Mouse (Mus musculus): ENCODE results near the gene Stkld1. TPM values are rescaled to one million over a fixed set of nuclear protein-coding genes. Genes with fewer than 3 reads are reported as not detected.
"Not testable (repeated sequence)": the region's sequence is repeated elsewhere in the genome, so short reads cannot be mapped to it uniquely, and the experiment has no call there.

Stkld1 gene
- under 1 TPM; 0.19 to 0.63 TPM for total RNA-seq (2021)
- long read RNA-seq, experiment 1, result 0 reads
- long read RNA-seq, experiment 2, result 0 reads

DNA sequence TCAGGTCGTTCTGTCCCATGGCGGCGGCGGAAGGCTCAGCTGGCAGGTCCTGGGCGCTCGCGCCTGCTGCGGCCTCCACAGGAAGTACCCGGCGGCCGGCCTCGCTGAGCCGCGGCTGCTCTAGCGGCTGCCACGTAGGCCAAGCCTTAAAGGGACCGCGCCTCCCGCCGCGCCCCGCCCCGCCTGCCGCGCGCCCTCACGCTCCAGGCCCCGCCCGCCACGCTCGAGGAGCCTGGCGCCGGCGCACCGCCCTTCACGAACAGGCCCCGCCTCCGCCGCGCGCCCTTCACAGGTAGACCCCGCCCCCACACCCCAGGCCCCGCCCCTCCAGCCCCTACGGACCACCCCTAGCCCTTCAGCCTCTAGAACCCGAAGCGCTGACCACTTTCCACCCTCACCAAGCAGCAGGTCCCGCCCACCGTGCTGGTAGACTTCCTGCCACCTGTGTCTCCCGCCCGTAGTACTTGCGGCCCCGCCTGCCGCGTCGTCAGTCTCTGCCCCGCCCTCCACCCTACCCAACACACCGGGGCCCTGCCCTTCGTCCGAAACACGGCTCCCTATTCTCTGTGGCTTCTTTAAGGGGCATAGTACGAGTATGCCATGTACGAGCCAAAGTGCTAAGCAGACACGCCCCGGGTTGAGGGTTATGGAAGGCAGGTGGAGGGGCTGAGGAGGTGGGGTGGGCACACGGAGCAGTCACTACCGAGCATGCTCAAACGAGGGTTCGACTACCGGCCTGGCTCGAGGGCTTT is at the start of gene Stkld1, which contains the start of gene Surf4:
TSS of gene Stkld1 (plus strand) at position 744 of the 752 bp plus-strand sequence.
TSS of gene Surf4 (minus strand) at position 625 of the 752 bp plus-strand sequence.
- DNase-seq (ENCODE audit: low spot score in 2 of 2), result peak; percentile 93 to 94

- DNase-seq (ENCODE audit: low spot score in 2 of 2), result not testable (repeated sequence)
Measured at GRCm38 (mm10) chr2:26885541-26885940, 48.3 kb upstream of the Stkld1 start.

DNA sequence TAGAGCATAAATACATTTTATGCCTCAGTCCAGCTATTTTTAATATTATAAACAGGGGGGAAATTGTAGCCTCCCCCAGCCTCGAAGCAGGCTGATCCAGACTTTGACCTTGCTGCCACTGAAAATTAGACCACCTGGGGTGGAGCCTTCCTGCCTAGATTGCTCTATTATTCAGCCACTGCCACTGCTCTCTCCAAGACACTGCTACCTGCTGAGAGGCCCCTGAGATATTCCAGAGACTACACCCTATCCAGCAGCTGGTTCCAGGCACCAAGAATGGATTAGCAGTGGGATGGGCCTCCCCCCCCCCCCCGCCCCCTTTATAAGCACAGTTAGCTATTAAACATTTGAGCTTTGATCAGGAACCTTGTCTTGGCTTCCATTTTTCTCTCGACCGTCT is 47.7 kb upstream of the Stkld1 start:
- not testable (repeated sequence) for DNase-seq (ENCODE audit: low spot score in 2 of 2)

- DNase-seq (ENCODE audit: low spot score in 2 of 2), result no peak
Measured at GRCm38 (mm10) chr2:26895898-26896297, 37.9 kb upstream of the Stkld1 start.

DNA sequence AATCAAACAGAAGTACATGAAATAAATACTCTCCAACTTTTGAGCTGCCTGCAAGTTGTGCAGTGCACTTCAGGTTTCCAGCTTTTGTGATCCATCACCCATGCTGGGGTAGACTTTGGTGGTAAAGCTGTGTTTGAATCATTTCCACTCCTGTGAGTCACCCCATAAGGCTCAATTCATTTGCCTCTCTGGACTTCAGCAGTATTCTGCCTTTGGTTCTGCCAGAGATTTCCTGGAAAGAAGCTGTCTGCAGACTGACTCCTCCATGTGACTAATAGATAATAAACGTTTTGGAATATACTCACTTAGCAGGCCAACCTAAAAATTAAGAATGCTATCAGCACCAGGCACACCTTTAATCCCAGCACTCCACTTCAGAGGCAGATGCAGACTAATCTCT is 33.1 kb upstream of the Stkld1 start:
- DNase-seq (ENCODE audit: low spot score in 2 of 2), result peak in 1 of 2 experiments; percentile 1

- peak in 1 of 2 experiments; percentile 2 for DNase-seq (ENCODE audit: low spot score in 2 of 2)
Measured at GRCm38 (mm10) chr2:26901834-26902400, 31.9 kb upstream of the Stkld1 start.

DNA sequence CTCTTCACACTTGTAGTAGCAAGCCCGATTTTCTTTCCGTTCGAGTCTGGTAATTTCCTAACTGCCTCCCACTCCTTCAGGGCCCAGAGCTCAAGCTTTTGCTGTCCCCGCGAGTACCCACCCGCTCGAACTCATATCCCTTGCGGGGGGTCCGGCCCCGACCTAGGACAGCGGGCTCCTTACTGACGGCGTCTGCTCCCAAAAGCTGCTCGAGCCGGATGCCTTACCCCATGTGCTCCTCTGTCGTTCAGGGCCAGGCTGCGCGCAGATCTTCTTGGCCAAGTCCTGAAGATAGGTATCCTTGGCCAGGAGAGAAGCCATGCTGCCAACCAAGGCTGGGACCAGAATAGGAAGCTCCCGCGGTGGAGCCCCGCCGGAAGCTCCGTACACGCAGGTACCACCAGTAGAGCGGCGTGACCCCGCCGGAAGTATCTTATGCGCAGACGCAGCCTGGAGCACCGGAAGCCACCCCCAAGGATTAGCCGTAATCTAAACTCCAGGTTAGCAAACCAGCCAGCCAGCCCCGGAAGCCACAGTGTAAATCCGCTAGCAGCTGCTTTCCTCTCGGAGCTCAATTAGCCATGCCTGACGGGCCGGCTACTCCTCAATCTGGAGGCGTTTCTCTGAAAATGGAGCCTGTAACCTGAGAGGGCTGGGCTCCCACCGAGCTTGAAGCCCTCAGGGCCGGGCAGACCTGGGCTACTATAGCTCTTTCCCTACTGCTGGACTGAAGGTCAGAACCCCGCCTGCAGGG is 31.2 kb upstream of the Stkld1 start, which contains the start of gene Surf6:
TSS of gene Surf6 (minus strand) at position 413 of the 754 bp plus-strand sequence.
- DNase-seq (ENCODE audit: low spot score in 2 of 2), result peak; percentile 90 to 94

GRCm38 (mm10) chr2:26903311-26903710 is 30.5 kb upstream of the Stkld1 start:
- no peak for DNase-seq (ENCODE audit: low spot score in 2 of 2)

- DNase-seq (ENCODE audit: low spot score in 2 of 2), result peak in 1 of 2 experiments; percentile 1
Measured at GRCm38 (mm10) chr2:26905936-26906335, 27.9 kb upstream of the Stkld1 start.

GRCm38 (mm10) chr2:26906431-26906830 is 27.4 kb upstream of the Stkld1 start:
- no peak for DNase-seq (ENCODE audit: low spot score in 2 of 2)

DNA sequence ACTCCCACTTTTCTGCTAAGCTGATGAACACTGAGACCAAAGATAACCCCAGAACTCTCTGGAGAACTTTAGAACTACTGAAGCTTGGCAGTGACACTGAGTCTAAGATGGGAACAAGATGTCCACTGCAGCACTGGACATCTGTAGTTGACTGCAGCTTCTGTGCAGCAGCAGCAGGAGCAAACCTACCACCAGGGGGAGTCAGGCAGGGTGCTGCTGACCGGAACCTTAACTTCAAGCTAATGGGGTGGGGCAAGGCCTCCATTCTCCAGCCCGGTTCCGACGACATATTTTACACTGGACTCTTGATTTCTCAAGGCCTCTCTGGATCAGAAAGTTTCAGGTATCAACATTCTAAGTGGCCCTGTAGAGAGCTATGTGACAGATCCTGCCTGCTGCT is 26.7 kb upstream of the Stkld1 start:
- no peak for DNase-seq (ENCODE audit: low spot score in 2 of 2)

DNA sequence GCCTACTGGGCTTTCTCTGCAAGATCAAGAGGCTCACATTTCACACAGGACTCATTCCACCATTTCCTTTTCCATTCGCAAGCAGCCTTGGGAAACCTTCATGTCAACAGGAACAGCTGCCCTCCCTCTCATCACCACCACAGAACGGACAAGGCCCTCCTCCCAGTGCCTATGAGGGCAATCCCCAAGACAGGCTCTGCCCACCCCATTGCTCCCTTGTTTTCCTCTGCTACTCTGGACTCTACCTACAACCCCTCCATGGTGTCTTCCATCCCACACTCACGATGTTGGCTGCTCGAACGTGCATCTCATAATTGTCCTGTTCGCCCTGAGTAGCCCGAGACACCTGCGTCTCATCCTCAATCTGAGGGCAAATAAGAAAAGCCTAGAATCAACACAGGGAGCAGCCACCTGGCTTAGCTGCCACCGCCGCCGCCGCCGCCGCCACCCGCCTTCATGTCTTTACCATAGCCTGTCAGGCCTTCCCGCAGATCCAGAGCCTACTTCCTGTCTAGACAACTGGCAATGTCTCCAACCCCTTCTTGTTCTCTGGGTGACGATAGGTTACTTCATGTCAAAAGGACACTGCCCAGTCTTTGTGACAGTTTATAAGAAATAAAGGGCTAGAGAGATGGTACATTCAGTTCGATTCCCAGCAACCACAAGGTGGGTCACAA is 25.0 kb upstream of the Stkld1 start:
- DNase-seq (ENCODE audit: low spot score in 2 of 2), result no peak

DNA sequence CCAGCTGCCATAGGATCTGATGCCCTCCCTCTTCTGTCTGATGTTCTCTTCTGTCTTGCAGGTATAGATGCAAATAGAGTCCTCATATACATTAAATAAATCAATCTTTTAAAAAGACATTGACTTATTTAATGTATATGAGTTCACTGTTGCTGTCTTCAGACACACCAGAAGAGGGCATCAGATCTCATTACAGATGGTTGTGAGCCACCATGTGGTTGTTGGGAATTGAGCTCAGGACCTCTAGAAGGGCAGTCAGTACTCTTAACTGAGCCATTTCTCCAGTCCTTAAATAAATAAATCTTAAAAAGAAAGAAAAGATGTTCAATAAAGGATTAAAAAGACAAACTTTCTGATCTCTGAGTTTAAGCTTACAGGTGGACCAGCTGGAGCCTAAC is 24.5 kb upstream of the Stkld1 start:
- DNase-seq (ENCODE audit: low spot score in 2 of 2), result no peak

DNA sequence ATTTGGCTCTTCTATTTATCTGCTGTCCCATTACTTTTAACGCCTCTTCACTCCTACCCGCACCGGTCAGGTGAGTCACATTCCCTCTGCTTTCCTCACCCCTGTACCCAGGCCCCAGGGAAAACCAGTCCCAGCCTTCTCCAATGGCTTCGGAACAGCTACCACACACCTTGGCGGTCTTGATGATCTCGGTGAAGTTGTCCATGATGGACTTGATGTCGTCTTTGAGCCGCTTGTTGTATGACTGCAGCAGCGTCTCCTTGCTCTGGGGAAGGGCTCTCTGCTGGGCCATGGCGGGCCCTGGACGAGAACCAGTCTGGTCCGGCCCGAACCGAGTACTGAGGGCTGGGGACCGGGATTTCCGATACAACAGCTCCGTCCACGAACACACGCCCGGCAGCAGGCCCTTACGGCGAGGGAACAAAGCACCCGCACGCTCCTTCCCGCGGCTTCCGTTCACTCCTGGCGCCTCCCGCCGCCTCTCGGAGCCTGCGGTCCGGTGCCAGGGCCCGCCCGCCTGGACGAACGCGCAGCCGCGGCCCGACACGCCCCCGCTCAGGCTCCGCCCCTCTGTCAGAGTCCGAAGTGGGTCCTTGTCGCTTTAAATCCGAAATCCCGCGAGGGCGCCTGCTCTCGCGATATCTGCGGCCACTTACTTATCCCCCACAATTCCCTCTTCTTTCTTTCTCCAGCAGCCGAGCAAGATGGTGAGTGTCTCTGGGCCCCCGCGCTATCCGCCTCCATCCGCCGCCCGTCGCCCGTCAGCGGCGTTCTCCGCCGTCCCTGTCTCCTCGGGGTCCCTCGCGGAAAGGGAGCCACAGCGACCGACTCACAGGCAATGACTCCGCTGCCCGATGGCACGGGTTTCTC is 23.5 kb upstream of the Stkld1 start, which contains the start of the genes Med22 and Rpl7a:
TSS of gene Med22 (minus strand) at position 554 of the 870 bp plus-strand sequence.
TSS of gene Rpl7a (plus strand) at position 641 of the 870 bp plus-strand sequence.
- DNase-seq (ENCODE audit: low spot score in 2 of 2), result peak; percentile 100

GRCm38 (mm10) chr2:26910994-26911765 is 22.7 kb upstream of the Stkld1 start:
- peak in 1 of 2 experiments; percentile 66 for DNase-seq (ENCODE audit: low spot score in 2 of 2)

GRCm38 (mm10) chr2:26912253-26912770 is 21.5 kb upstream of the Stkld1 start:
- no peak for DNase-seq (ENCODE audit: low spot score in 2 of 2)

DNA sequence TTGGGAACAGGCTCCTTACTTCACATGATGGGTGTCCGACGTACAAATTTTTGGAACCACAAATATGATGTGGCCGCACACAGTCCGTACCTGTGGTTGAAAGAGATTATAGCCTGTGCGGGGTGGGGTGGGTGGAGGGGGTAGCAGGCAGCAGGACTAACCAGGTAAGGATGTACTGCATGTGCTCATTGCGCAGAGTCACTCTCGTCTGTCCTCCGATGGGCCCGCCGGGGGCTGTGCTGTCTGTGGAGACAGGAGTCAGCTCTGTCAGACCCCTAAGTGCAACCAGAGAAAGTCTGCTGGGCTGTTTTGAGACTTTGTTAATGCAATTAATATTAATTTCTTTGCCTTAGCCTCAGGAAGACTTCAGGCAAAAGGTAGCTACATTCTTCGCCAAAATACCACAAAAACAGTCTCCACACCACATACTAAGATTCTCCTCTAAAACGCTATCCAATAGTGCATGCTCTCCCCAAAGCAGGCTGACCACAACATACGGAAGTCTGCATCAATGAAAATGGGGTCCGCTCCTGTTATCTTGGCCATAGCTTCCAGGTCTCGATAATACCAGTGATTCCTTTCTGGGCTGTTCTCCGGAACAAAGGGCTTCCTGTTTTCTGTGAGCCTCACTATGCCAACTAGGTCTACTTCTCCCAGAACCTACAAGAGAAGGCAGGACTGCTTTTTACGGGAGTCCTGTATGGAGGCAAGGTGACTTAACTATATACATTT is 20.3 kb upstream of the Stkld1 start:
- DNase-seq (ENCODE audit: low spot score in 2 of 2), result no peak
